Mouse (Mus musculus) cerebellum, adult 2 months (tissue): Measurements from ENCODE around the gene Steap1. TPM values are rescaled to one million over a fixed set of nuclear protein-coding genes. Genes with fewer than 3 reads are reported as not detected.

Experiments used
- DNase-seq, 2 experiments: peaks; one replicate each; pipeline ENCODE4 v3.0.0; 2021
- H3K27ac ChIP-seq: fragments of 200-500 bp; 2 replicates; pipeline ENCODE4 v1.5.1; 2012; ENCODE audit warnings: low read length, control low read depth, inconsistent platforms; ENCODE audit not compliant: insufficient read depth
- H3K27me3 ChIP-seq: fragments of 200-500 bp; 2 replicates; pipeline ENCODE4 v1.6.1; 2012; ENCODE audit warnings: inconsistent platforms, mild to moderate bottlenecking, low read length, moderate library complexity; ENCODE audit not compliant: control insufficient read depth, insufficient read depth
- H3K4me1 ChIP-seq: fragments of 200-500 bp; 2 replicates; pipeline ENCODE4 v1.6.1; 2011; ENCODE audit warnings: low read length; ENCODE audit not compliant: control insufficient read depth, insufficient read depth
- H3K4me3 ChIP-seq: fragments of 200-500 bp; replicated peaks from 2 replicates; pipeline ENCODE3; 2011; ENCODE audit warnings: mild to moderate bottlenecking, low read depth, low read length, control low read depth; ENCODE audit not compliant: insufficient read depth
- CTCF ChIP-seq: fragments of 200-500 bp; IDR thresholded peaks from 2 replicates; pipeline ENCODE4 v1.5.1; 2011; ENCODE audit warnings: low read depth, mild to moderate bottlenecking, control low read depth, low read length, moderate library complexity, borderline replicate concordance; ENCODE audit not compliant: insufficient read depth
- POLR2A ChIP-seq: fragments of 200-500 bp; IDR thresholded peaks from 2 replicates; pipeline ENCODE4 v1.6.1; 2011; ENCODE audit warnings: low read length, control low read depth, borderline replicate concordance; ENCODE audit not compliant: insufficient read depth
- WGBS: fragments of 180-500 bp; shearing (Covaris S2); methylation state at CpG from one replicate; pipeline ENCODE4 v1.1.7; 2018; 5-methylcytosine and 5-hydroxymethylcytosine counted together
- polyA plus RNA-seq: library from polyadenylated mRNA; depleted of rRNA; stranded (reverse); fragments of >200 nt; gene quantifications from 2 replicates; pipeline ENCODE4 v1.2.3, GENCODE M21; 2012; rRNA removed

The Steap1 gene
- polyA plus RNA-seq, 1 experiment: 1.3 TPM

GRCm38 (mm10) chr5:5693956-5694653, 55.0 kb downstream of the Steap1 start, which contains the start of gene Steap2:
TSS of gene Steap2 (minus strand) at chr5:5694578.
- Histone ChIP-seq H3K4me1 (no peaks in the 10 kb centered on the region), H3K27ac (no peak within 1 kb of the TSS), H3K4me3 (peak within 1 kb of the TSS; percentile 59), H3K27me3 (no peaks in the 10 kb centered on the region)
- under 1% methylated on average over 65 of the region's 66 CpGs for WGBS
- TF ChIP-seq POLR2A: no peak
- TF ChIP-seq CTCF: no peak
- DNase-seq: peak; percentile 64

- H3K27ac ChIP-seq: no peak overlapping the region
- no peak for DNase-seq
- WGBS: 1% methylated on average over 25 of the region's 29 CpGs
These were observed 55.6 kb downstream of the Steap1 start for GRCm38 (mm10) chr5:5693541-5693955.

GRCm38 (mm10) chr5:5692167-5692738, 56.9 kb downstream of the Steap1 start:
- H3K4me1 ChIP-seq: no peaks in the 10 kb centered on the region
- H3K27me3 ChIP-seq: no peaks in the 10 kb centered on the region
- no peak overlapping the region for H3K4me3 ChIP-seq
- WGBS: 79% methylated on average over 4 of the region's 4 CpGs
- H3K27ac ChIP-seq: no peak overlapping the region
- DNase-seq: no peak
- TF ChIP-seq CTCF (no peak), POLR2A (no peak)

More at GRCm38 (mm10) chr5:5693541-5693955, 55.6 kb downstream of the Steap1 start:
- Histone ChIP-seq H3K4me1 (no peaks in the 10 kb centered on the region), H3K27me3 (no peaks in the 10 kb centered on the region), H3K4me3 (peak overlapping the region; percentile 59)
- TF ChIP-seq POLR2A: no peak
- no peak for TF ChIP-seq CTCF

- 77% methylated on average over 8 of the region's 8 CpGs for WGBS
- TF ChIP-seq POLR2A (no peak), CTCF (no peak)
- Histone ChIP-seq H3K27ac (no peak overlapping the region), H3K4me1 (no peaks in the 10 kb centered on the region), H3K27me3 (no peaks in the 10 kb centered on the region), H3K4me3 (no peak overlapping the region)
- DNase-seq: no peak
These were observed 60.1 kb downstream of the Steap1 start for GRCm38 (mm10) chr5:5688945-5689540.

GRCm38 (mm10) chr5:5688228-5688627, 60.9 kb downstream of the Steap1 start:
- Histone ChIP-seq H3K27me3 (no peaks in the 10 kb centered on the region), H3K4me3 (no peak overlapping the region), H3K4me1 (no peaks in the 10 kb centered on the region), H3K27ac (no peak overlapping the region)
- TF ChIP-seq CTCF (no peak), POLR2A (no peak)
- no peak for DNase-seq
- WGBS: 89% methylated on average over 6 of the region's 6 CpGs

GRCm38 (mm10) chr5:5686973-5687372, 62.2 kb downstream of the Steap1 start:
- TF ChIP-seq POLR2A (no peak), CTCF (no peak)
- Histone ChIP-seq H3K27me3 (no peaks in the 10 kb centered on the region), H3K4me3 (no peak overlapping the region), H3K27ac (no peak overlapping the region), H3K4me1 (no peaks in the 10 kb centered on the region)
- DNase-seq: no peak
- 20% methylated on average over 1 of the region's 1 CpGs for WGBS

Other genes with a start within 250 kb of the Steap1 start
- 44.9 and 45.0 TPM in 2 replicates for gene Cldn12, start 234.4 kb downstream of the Steap1 start, polyA plus RNA-seq
- gene Gtpbp10, start 189.8 kb downstream of the Steap1 start, polyA plus RNA-seq: 9.0 and 9.2 TPM in 2 replicates
- 0.27 TPM in 1 of 2 replicates, not detected in the other for gene Gm8773, start 175.5 kb downstream of the Steap1 start, polyA plus RNA-seq
- gene Cfap69, start 85.1 kb downstream of the Steap1 start, polyA plus RNA-seq: 10.3 and 11.2 TPM in 2 replicates
- gene Steap2, start 54.7 kb downstream of the Steap1 start, polyA plus RNA-seq: 36.9 and 40.7 TPM in 2 replicates